Mouse (Mus musculus): ENCODE results near the gene Pex13. TPM values are rescaled to one million over a fixed set of nuclear protein-coding genes. Genes with fewer than 3 reads are reported as not detected.
"Not testable (repeated sequence)": the region's sequence is repeated elsewhere in the genome, so short reads cannot be mapped to it uniquely, and the experiment has no call there.

Pex13 gene
- total RNA-seq, 2 experiments from 2014 or later: 73.9 to 74.7 TPM

DNA sequence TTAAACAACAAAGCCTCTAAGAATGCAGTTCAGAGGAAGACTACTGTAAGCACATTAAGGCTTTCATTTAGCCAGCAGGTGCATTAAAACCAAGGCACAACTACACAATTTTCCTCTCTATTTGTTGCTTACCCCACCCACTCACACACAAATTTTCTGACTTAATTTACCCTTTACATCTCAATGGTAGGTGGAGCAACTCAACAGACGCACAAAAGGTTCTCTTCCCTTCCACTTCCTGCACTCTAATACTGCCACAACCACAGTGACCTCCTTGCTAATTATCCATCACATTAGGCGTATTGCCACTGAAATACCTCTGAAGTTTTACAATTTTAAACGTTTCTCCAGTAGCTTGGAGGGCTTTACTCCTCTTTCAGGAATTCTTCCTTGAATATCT lies 12.1 kb downstream of the Pex13 start:
- no peak for DNase-seq (ENCODE audit: low spot score in 2 of 2)

DNA sequence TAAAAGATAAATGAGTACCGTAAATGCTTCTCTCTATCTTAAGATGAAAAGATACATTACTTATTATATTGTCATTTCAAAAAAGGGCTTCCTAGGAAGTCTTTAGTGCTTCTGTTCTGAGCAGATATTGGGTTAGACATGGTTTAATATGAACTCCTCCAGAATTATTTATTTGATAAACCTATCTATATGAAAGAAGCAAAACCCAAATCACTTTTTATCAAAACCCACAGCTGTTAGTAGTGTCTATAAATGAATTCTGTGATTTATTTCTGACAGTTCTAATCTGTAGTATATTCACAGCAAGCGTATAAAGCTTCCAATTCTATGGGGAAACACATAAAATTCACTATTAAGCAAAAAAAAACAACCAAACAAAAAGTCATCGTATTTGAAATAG lies 17.9 kb downstream of the Pex13 start:
- DNase-seq (ENCODE audit: low spot score in 2 of 2): no peak

DNA sequence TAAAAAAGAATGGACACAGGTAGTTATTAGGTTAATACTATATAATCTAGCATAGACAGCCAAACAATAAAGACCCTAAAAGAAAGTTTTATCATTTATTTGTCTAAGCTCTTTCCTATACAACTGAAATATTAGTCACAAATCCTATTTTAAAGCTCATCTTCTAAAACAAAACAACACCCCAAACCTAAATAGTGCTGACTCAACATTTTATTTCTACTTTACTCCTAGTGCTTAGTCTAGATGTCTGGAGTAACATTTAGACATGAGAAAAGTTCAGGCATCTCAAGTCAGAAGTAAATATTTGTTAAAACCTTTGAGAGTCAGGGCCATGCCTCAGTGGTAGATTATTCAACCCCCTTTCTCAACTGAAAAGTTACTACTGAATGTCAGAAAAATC lies 18.3 kb downstream of the Pex13 start:
- no peak for DNase-seq (ENCODE audit: low spot score in 2 of 2)

DNA sequence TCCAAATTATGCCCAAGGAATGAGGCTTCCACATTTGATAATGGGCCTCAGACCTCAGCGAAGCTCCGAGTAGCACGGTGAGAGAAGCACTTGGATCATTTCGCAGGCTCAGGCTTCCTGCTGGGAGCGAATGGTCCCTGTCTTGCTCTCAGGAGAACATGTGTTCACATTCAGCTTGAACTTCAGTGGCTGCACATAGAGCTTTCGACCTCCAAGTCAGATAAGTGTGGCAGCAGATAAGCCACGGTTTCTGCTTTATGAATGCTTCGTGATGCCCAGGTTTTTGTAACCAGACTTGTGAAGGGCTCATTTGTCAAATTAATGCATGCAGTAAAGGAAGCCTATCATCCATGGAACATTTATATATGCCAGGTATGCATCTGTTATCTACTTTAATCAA lies 31.2 kb downstream of the Pex13 start:
- no peak for DNase-seq (ENCODE audit: low spot score in 2 of 2)

DNA sequence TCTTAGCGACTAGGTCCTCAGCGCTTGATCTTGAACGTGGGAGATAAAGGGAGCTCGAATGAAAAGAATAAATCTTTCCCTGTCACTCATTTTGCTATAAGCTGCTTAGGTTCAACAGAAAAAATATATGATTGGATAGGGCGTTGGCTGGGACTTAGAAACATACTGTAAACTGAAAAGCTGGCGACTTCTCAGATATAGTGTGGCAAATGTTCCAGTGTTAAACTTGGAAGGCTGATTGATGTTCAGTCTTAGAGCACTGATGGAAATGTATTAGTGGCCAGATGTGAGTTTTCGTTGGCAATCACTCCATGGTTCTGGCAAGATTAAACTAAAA lies 31.9 kb downstream of the Pex13 start:
- DNase-seq (ENCODE audit: low spot score in 2 of 2): no peak

DNA sequence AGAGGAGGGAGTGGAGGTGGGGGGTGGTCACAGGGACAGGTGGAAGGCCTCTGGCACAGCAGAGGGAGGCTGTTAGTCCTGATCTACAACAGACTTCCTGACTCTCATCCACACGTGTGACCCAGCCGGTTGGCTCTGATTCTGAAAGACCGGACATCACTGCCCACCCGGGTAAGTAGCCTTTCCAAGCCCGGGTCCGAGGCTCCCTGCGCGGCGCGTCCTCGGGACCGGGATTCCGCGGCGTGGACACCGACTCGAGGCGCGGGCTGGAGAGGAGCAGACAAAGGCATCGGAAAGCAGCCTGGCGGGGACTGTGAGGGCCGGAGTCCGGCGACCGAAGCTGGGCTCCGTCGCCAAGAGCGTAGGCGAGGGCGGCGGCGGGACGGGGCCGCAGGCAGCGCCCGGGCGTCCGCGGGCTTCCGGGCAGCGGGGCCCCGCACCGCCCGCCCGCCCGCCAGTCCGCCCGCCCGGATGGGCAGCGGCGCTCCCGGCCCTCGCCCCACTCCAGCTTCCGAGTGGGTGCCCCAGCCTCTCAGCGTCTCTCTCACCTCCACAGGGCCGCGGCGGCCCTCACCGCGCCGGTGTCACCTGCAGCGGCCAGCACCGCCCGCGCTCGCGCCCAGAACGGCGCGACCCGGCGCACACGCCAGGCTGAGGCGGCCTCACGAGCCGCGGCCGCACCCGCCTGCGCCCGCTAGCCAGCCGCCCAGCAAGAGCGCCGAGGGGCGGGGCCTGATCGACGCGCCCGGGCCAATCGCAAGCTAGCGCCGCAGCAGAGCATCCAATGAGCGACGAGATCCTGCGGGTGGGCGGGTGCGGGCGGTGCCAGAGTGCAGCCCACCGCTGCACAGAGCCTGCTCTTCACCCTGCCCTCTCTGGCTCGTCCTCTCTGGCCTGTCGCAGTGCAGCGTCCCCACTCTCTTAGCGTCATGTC lies 32.5 kb downstream of the Pex13 start, which contains the start of gene 0610010F05Rik:
TSS of gene 0610010F05Rik (minus strand) at position 695 of the 934 bp plus-strand sequence.
- peak; percentile 76 to 78 for DNase-seq (ENCODE audit: low spot score in 2 of 2)

DNA sequence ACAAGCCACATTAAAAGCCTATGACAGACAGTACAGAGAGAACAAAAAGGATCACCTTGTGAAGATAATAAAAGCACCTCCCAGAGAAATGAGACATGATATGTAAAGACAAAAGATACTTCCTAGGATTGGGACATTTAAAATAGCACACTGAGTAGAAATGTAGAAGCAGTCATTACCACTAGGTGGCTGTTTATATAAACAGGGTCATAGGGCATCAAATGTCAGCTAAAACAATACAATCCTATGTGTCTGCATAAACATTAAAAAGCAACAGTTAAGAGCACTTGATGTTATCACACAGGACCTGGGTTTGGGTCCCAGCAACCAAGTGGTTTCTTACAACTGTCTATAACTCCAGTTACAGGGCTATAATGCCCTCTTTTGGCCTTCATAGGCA lies 35.1 kb downstream of the Pex13 start:
- no peak for DNase-seq (ENCODE audit: low spot score in 2 of 2)

DNA sequence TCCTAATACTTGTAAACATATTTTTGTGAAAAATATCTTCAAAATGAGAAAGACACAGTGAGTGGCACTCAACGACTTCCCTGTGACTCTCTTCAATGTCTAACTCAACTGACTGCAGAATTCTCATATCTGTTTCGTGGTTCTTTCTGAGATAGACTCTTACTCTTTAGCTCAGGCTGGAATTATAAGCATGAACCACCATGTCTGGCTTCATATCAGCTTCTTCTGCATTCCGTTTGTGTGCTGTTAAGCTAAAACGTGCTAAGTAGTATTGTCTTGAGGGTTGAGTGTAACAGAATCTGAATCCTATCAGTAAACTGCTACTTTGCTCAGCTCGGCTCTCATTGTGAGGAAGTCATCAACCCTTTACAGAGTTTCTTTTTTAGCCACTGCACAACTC lies 46.8 kb downstream of the Pex13 start:
- no peak for DNase-seq (ENCODE audit: low spot score in 2 of 2)

DNA sequence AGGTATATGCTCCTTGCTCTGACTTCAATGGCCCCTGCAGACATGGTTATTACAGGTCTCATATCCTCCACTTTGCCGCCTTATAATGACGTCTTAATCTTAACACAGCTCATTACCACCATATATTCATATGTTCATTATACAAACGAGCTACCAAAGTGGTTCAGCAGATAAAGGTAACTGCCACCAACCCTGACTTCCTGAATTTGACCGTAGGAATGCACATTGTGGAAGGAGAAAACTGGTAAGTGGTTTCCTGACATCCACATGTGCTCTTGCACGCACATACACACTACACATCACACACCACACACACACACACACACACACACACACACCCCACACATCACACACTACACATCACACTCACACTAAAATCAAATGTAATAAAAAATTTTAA lies 51.2 kb downstream of the Pex13 start:
- DNase-seq (ENCODE audit: low spot score in 2 of 2): no peak

DNA sequence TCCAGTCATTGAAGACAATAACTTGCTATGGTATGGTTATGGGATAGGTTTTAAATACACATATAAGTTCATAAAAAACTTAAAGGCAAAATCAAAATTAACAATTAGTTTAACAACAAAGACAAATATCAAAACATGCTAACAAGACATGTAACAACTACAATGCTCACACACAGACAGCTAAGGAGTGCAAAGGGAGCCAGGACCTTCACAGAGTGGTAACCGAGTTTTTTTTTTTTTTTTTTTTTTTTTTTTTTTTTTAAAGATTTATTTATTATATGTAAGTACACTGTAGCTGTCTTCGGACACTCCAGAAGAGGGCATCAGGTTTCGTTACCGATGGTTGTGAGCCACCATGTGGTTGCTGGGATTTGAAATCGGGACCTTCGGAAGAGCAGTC lies 58.5 kb downstream of the Pex13 start:
- not testable (repeated sequence) for DNase-seq (ENCODE audit: low spot score in 2 of 2)

Other genes starting within 250 kb of the Pex13 start
- gene Ahsa2, start 167.9 kb downstream of the Pex13 start, total RNA-seq (2021): 100 to 1,000 TPM; 130 to 183 TPM
- gene 1700093K21Rik, start 144.8 kb downstream of the Pex13 start, total RNA-seq (2021): not detected
- 10 to 100 TPM; 12.3 to 13.7 TPM for gene 0610010F05Rik, start 32.3 kb downstream of the Pex13 start, total RNA-seq (2021)
- gene Pus10, start 285 bp downstream of the Pex13 start, total RNA-seq (2021): 10 to 100 TPM; 18.0 to 22.1 TPM
- 1 to 10 TPM; 7.6 to 7.9 TPM for gene Rel, start 105.0 kb upstream of the Pex13 start, total RNA-seq (2021)
- 10 to 100 TPM; 11.3 to 12.6 TPM for gene Papolg, start 229.3 kb upstream of the Pex13 start, total RNA-seq (2021)

Measured in adrenal gland, adult 18-20 months (tissue).